Mouse (Mus musculus): Measurements from ENCODE around the gene Olfr412. TPM values are rescaled to one million over a fixed set of nuclear protein-coding genes. Genes with fewer than 3 reads are reported as not detected.
A peak's percentile ranks its signal among the peaks of the same experiment; 100 is the strongest.

Gene Olfr412
- total and polyA plus RNA-seq, 2 experiments from 2014 or later, result not detected

GRCm38 (mm10) chr11:74402126-74402525 is 40.3 kb downstream of the Olfr412 start:
- peak; percentile 79 for TF ChIP-seq CTCF (IDR thresholded peaks at IDR 0.05; ENCODE audit: low read depth)
- Histone ChIP-seq H3K9me3 (ENCODE audit: low read length) (no peaks in the 10 kb centered on the region), H3K9ac (replicated peaks; ENCODE audit: low read length) (no peak overlapping the region), H3K4me3 (ENCODE audit: low read length) (no peak overlapping the region), H3K4me1 (ENCODE audit: insufficient read depth, low read length) (no peaks in the 10 kb centered on the region), H3K36me3 (ENCODE audit: insufficient read depth, low read length) (peaks cover 4% of the 10 kb centered on the region; the same call in 1 of the 2 replicates), H3K27me3 (ENCODE audit: insufficient read depth, low read length) (no peaks in the 10 kb centered on the region), H3K27ac (no peak overlapping the region), H3K4me2 (ENCODE audit: low read depth, low read length) (no peak overlapping the region)
- ATAC-seq, result peak; percentile 60
- WGBS, result 64% methylated on average over 2 of the region's 2 CpGs
- peak; percentile 67 for DNase-seq (ENCODE audit: low spot score)

GRCm38 (mm10) chr11:74404216-74404615 is 42.3 kb downstream of the Olfr412 start:
- Histone ChIP-seq H3K9me3 (ENCODE audit: low read length) (no peaks in the 10 kb centered on the region), H3K9ac (replicated peaks; ENCODE audit: low read length) (no peak overlapping the region), H3K36me3 (ENCODE audit: insufficient read depth, low read length) (no peaks in the 10 kb centered on the region), H3K4me1 (ENCODE audit: insufficient read depth, low read length) (peaks cover 6% of the 10 kb centered on the region), H3K27me3 (ENCODE audit: insufficient read depth, low read length) (no peaks in the 10 kb centered on the region), H3K27ac (no peak overlapping the region), H3K4me2 (ENCODE audit: low read depth, low read length) (no peak overlapping the region), H3K4me3 (ENCODE audit: low read length) (no peak overlapping the region)
- no peak for TF ChIP-seq CTCF (IDR thresholded peaks at IDR 0.05; ENCODE audit: low read depth)
- ATAC-seq (no peak), DNase-seq (ENCODE audit: low spot score) (no peak)
- 73% methylated on average over 2 of the region's 2 CpGs for WGBS

- H3K4me1 ChIP-seq (ENCODE audit: insufficient read depth, low read length), result peaks cover 12% of the 10 kb centered on the region
- H3K9me3 ChIP-seq (ENCODE audit: low read length), result no peaks in the 10 kb centered on the region
- ATAC-seq (no peak), DNase-seq (ENCODE audit: low spot score) (no peak)
- no peak overlapping the region for H3K4me3 ChIP-seq (ENCODE audit: low read length)
- no peak overlapping the region for H3K27ac ChIP-seq
- H3K36me3 ChIP-seq (ENCODE audit: insufficient read depth, low read length), result no peaks in the 10 kb centered on the region
- H3K9ac ChIP-seq (replicated peaks; ENCODE audit: low read length), result no peak overlapping the region
- TF ChIP-seq CTCF (IDR thresholded peaks at IDR 0.05; ENCODE audit: low read depth), result no peak
- 78% methylated on average over 7 of the region's 7 CpGs for WGBS
- no peaks in the 10 kb centered on the region for H3K27me3 ChIP-seq (ENCODE audit: insufficient read depth, low read length)
- no peak overlapping the region for H3K4me2 ChIP-seq (ENCODE audit: low read depth, low read length)
These were observed 43.3 kb downstream of the Olfr412 start for GRCm38 (mm10) chr11:74405201-74405600.

- peaks cover 12% of the 10 kb centered on the region for H3K4me1 ChIP-seq (ENCODE audit: insufficient read depth, low read length)
- H3K36me3 ChIP-seq (ENCODE audit: insufficient read depth, low read length), result no peaks in the 10 kb centered on the region
- no peaks in the 10 kb centered on the region for H3K9me3 ChIP-seq (ENCODE audit: low read length)
- DNase-seq (ENCODE audit: low spot score) (peak; percentile 95), ATAC-seq (peak; percentile 90)
- no peaks in the 10 kb centered on the region for H3K27me3 ChIP-seq (ENCODE audit: insufficient read depth, low read length)
- no peak overlapping the region for H3K4me2 ChIP-seq (ENCODE audit: low read depth, low read length)
- 55% methylated on average over 4 of the region's 4 CpGs for WGBS
- H3K9ac ChIP-seq (replicated peaks; ENCODE audit: low read length), result no peak overlapping the region
- H3K4me3 ChIP-seq (ENCODE audit: low read length), result no peak overlapping the region
- TF ChIP-seq CTCF (IDR thresholded peaks at IDR 0.05; ENCODE audit: low read depth), result no peak
- peak overlapping the region; percentile 80 for H3K27ac ChIP-seq
These were observed 46.9 kb downstream of the Olfr412 start for GRCm38 (mm10) chr11:74408587-74409446.

- peak overlapping the region; percentile 80 for H3K27ac ChIP-seq
- H3K36me3 ChIP-seq (ENCODE audit: insufficient read depth, low read length), result no peaks in the 10 kb centered on the region
- ATAC-seq (peak; percentile 22), DNase-seq (ENCODE audit: low spot score) (peak; percentile 11)
- no peaks in the 10 kb centered on the region for H3K9me3 ChIP-seq (ENCODE audit: low read length)
- no peak overlapping the region for H3K4me2 ChIP-seq (ENCODE audit: low read depth, low read length)
- no peaks in the 10 kb centered on the region for H3K27me3 ChIP-seq (ENCODE audit: insufficient read depth, low read length)
- WGBS, result 48% methylated on average over 5 of the region's 5 CpGs
- H3K4me3 ChIP-seq (ENCODE audit: low read length), result no peak overlapping the region
- H3K4me1 ChIP-seq (ENCODE audit: insufficient read depth, low read length), result peaks cover 12% of the 10 kb centered on the region
- no peak for TF ChIP-seq CTCF (IDR thresholded peaks at IDR 0.05; ENCODE audit: low read depth)
- no peak overlapping the region for H3K9ac ChIP-seq (replicated peaks; ENCODE audit: low read length)
These were observed 47.5 kb downstream of the Olfr412 start for GRCm38 (mm10) chr11:74409447-74409754.

GRCm38 (mm10) chr11:74409757-74410174 is 47.9 kb downstream of the Olfr412 start:
- Histone ChIP-seq H3K9me3 (ENCODE audit: low read length) (no peaks in the 10 kb centered on the region), H3K9ac (replicated peaks; ENCODE audit: low read length) (no peak overlapping the region), H3K4me3 (ENCODE audit: low read length) (no peak overlapping the region), H3K36me3 (ENCODE audit: insufficient read depth, low read length) (no peaks in the 10 kb centered on the region), H3K27ac (peak overlapping the region; percentile 80), H3K4me1 (ENCODE audit: insufficient read depth, low read length) (peaks cover 12% of the 10 kb centered on the region), H3K4me2 (ENCODE audit: low read depth, low read length) (no peak overlapping the region), H3K27me3 (ENCODE audit: insufficient read depth, low read length) (no peaks in the 10 kb centered on the region)
- WGBS, result 38% methylated on average over 4 of the region's 4 CpGs
- peak; percentile 50 for ATAC-seq
- TF ChIP-seq CTCF (IDR thresholded peaks at IDR 0.05; ENCODE audit: low read depth), result no peak
- DNase-seq (ENCODE audit: low spot score), result peak; percentile 80

GRCm38 (mm10) chr11:74411943-74412342 is 50.1 kb downstream of the Olfr412 start:
- H3K27me3 ChIP-seq (ENCODE audit: insufficient read depth, low read length), result no peaks in the 10 kb centered on the region
- DNase-seq (ENCODE audit: low spot score), result no peak
- H3K4me1 ChIP-seq (ENCODE audit: insufficient read depth, low read length), result peaks cover 12% of the 10 kb centered on the region
- H3K4me2 ChIP-seq (ENCODE audit: low read depth, low read length), result no peak overlapping the region
- no peak for TF ChIP-seq CTCF (IDR thresholded peaks at IDR 0.05; ENCODE audit: low read depth)
- H3K9me3 ChIP-seq (ENCODE audit: low read length), result no peaks in the 10 kb centered on the region
- no peak overlapping the region for H3K4me3 ChIP-seq (ENCODE audit: low read length)
- ATAC-seq, result no peak
- no peak overlapping the region for H3K27ac ChIP-seq
- WGBS, result 77% methylated on average over 3 of the region's 3 CpGs
- H3K9ac ChIP-seq (replicated peaks; ENCODE audit: low read length), result no peak overlapping the region
- no peaks in the 10 kb centered on the region for H3K36me3 ChIP-seq (ENCODE audit: insufficient read depth, low read length)
